Mouse (Mus musculus) 3134 (cell line): ENCODE data around the gene Cln6.

ENCODE experiments used
- DNase-seq: peaks from one replicate; pipeline ENCODE4 v3.0.0-alpha.2; 2011; ENCODE audit warnings: low spot score; ENCODE audit not compliant: insufficient read length; ENCODE audit errors: extremely low read depth

The Cln6 gene

GRCm38 (mm10) chr9:62877825-62878224 lies 39.2 kb downstream of the Cln6 start:
- no peak for DNase-seq

- DNase-seq = no peak
Observed at GRCm38 (mm10) chr9:62881871-62882270, 43.3 kb downstream of the Cln6 start.

GRCm38 (mm10) chr9:62894486-62894885 lies 55.9 kb downstream of the Cln6 start:
- DNase-seq = no peak
